Mouse (Mus musculus) Muller cell, postnatal 12 days (primary cell): ENCODE measurements around the gene Lrrc36.

Source experiments
- DNase-seq: peaks from one replicate; pipeline ENCODE4 v3.0.0-alpha.2; 2015; ENCODE audit errors: inconsistent ontology term

The Lrrc36 gene

DNA sequence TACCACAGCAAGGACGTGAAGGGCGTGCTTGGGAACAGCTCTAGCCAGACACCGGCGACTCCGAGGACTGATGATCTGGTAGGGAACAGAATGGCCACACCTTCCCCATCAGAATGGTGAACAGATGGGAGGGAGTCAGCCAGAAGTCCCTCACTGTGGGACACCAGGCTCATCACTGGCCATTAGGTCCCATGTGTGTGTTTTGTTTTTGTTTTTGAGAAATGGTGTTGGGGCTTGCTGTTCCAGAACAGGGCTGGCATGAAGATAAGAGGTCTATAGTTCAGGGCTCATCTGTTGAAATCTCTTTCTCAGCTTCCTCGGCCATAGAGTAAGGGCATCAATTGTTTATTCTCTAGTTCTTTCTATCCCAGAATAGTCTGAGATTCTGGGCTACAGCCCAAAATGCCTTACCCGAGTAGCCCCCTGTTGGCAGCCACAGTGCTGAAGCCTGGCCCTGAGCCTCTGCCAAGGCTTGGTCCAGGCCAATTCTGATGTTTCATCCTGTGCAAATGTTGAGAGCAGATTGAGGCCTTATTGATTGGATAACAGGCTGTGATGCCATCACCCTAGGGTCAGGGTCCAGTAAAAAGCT is 53.4 kb downstream of the Lrrc36 start:
- DNase-seq, result peak; percentile 90

DNA sequence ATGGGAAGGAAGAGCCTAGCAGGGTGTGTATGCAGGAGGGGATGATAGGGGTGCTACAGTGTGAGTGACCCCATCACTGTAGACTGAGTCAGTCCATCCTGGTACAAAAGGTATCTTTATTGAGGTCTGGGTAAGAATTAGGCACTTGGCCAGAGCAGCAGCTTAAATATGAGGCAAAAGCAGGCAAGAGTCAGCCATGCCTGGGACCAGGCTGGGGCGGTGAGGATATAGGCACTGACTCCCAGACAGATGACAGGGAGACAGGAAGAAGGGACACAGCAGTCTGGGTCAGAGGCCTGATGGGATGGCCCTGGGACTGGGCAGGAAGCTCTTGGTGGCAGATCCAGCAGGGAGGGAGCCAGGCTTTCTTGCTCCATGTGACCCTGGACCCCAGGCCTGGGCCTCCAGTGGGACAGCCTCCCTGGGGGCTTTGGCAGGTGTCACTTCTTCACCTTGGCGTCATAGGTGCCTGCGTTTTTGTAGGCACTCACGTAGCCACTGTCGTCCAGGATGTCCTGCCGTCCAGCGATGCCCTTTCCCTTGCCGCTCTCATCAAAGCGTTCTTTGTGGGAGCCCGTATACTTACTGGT is 54.1 kb downstream of the Lrrc36 start:
- no peak for DNase-seq

DNA sequence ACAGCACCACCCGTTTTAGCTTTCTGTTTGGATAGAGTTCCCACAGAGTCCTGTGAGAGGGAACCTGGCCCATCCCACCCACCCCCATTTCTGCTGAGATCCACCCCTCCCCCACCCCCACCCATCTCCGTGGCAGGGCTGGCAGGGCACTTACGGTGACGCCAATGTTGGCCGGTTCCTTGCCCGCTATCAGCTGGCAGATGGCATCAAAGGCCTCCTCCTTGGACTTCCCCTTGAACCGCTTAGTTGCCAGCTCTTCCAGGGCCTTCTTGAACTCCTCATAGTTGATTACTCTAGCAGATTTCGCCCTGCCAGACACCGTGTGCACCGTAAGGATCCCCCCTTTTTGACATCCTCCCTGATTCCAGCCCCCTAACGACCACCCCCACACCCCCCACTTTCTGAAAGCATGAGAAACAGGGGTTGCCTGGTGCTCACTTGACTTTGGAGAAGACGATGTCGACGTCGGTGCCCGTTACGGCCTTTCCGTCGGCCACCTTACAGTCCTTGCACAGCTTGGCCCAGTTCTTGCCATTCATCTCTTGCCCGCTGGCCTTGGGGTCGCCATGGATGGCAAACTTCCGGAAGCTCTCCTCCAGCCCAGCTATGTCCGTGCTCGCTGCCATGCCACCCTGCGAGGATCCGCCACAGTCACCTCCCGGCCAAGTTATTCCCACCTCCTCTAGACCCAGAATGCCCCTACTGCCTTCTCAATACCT is 54.8 kb downstream of the Lrrc36 start:
- DNase-seq, result no peak

DNA sequence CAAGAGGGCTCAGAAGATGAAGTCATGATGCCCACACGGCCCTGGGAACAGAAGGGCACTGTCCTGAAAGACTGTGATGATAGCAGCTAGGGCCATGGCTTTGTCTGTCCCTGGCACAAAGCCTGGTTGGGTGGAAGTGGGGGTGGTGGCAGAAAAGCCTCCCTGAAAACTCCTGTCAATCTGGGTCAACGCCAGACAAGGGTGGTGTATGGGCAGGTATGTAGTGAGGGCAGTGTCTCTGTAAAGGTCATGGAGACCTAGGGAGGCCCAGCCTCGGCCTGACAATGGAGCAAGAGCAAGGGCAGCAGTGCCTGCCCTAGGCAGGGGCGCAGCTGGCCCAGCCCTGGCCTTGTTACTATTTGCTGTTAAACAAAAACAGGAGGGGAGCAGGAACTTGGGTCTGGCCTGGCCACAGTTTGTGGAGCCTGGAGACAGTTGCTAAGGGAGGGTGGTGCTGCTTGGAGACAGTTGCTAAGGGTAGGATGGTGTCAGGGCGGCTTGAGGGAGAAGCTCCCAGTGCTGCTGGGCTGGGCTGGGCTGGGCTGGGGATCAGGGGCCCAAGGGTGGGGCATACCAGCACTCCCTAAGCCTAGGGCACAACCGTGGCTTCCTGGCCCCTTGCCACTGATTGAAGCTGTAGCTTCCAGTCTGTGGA is 55.8 kb downstream of the Lrrc36 start:
- DNase-seq, result peak; percentile 87

DNA sequence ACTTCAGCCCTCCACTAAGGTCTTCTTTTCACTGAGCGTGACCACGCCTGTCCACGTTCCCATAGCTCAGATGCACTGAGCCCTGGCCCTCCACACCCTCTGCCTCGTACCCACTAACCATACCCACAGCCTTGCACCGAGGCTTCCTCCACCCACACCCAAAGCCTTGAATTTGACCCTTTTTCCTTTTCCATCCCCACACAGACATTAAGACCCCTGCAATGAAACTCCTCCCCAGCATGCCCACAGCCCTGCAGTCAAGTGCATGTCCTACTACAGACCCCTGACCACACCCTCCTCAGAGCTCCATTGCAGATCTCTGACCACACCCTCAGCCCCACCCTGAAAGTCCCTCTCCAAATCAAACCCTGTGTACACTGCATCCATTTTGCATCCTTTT is 56.4 kb downstream of the Lrrc36 start:
- no peak for DNase-seq

DNA sequence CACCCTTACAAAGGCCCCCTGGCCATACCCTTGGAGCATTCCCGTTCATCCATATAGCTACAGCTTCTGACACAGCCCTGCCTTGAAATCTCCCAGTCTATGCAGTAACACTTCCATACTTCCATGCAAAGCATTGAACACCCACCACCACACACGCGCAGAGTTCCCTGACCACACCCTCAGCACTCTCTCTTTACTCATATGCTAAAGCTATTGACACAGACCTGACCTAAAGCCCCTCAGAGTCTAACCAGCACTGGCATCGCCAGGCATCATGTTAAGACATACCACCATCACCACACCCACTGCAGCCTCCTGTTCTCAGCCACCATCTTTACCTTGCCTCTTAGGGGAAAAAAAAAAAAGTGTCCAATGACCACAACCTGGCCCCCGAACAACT is 56.9 kb downstream of the Lrrc36 start:
- DNase-seq, result no peak

DNA sequence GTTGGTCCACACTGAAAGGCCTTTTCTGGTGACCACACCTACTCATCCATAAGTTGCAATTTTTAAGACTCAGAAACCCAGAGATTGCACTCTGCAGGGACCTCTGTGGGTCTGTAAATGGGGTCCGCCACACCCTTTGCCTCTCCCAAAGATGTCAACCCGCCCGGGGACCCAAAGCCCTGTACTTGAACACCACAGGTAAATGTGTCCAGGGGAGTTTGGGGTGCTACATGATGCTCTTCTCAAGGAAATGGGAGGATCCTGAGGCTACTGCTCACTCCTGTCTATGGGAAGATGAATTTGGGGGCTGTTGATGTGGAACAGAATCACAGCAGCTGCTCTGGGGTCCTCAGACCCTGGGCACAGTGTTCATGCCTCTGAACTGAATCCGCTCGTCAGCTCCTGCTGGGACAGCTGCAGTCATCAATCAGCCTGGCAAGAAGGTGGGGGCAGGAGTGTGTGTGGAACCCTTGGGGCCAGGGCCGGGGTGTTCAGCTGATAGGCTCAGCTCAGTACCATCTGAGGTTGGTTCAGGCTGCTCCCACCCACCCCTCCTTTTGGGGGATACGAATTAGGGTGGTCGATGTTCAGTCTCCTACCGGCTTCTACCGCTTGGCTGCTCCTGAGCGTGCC is 57.4 kb downstream of the Lrrc36 start:
- DNase-seq, result no peak

DNA sequence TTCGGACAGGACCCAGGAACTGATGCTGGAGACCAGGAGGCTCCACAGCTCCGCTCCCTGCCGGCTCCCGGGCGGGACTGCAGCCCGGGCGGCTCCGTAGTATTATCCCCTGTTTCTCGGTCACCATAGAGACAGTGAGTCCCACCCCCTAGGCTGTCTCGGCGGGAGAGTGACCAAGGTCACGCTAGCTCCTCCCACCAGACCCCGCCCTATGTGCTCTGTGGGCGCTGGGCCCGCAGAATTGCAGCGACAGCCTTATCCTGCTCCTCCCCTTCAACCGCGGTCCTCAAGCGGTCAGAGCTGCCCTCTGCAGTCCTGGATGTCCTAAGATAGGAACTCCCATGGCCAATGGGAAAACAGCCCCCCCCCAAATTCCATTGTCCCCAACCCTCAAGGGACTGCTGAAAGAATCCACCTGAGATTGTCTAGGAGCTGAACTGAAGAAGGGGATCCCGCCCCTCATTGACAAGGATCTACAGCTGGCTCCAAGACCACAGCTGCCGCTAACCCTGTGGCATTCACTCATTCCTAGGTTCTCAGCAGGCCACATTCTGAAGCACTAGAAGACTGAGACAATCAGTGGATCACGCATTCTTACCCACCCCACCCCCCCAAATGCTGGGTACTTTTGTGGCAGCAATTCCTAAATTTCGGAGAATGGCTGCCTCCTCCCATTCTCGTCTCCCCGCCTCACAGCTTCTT is 58.1 kb downstream of the Lrrc36 start, which contains the start of gene Tppp3:
Gene Tppp3 (minus strand): TSS at position 213 of the 702 bp plus-strand sequence.
- DNase-seq, result peak; percentile 97

GRCm38 (mm10) chr8:105472414-105472932 is 59.1 kb downstream of the Lrrc36 start:
- DNase-seq, result no peak

DNA sequence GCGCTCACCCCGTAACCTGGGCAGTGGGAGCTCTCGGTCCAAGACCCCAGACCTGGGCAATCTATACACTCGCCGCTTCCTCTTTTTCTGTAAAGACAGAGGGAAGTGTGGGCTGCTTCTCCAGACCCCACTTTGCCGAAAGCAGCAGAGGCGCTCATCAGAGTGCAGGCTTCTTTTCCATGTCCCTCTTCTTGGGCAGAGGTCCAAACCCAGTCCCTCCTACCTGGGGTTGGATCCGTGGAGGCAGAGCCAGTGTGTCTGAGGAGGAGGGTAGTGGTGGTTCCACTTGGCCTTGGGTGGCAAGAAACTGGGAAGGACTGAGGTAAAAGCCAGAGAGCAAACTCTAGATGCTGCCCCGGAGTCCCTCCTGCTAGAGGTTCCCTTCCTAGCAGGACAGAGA is 59.6 kb downstream of the Lrrc36 start:
- DNase-seq, result no peak

DNA sequence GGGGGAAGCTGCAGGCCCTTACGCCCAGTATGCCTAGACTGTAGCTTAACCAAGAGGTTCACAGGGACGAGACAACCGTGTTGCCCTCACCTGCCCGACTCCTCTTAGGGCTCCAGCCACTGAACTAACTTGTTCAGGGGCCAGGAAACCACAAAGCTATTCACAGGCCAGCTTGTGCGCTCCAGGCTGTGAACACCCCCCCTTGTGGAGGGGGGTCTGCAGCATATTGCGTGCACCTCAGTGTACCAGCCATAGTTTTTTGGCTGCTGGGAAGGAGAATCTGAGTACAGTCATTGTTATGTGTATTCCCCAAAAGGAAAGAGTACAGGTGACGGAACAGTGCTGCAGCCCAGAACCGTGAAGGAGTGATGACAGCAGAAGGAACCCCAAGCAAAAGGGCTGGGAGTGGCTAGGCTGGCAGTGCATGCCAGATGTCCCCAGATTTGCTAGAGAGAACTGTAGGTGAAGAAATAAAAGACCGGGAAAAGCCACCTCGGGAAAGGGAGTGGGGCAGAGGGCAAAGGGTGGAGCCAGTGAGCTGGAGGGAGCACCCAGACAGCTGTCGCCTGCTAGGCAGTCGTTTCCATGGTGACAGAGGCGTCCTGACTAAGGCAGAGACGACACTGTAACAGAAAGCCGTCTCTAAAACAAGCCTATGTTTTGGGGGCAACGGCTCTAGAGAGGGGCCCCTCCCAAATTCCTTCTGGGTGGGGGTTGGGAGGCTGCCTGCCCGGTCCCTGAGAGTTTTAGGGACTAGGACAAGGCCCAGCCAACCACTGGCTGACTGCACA is 60.6 kb downstream of the Lrrc36 start:
- peak; percentile 58 for DNase-seq

DNA sequence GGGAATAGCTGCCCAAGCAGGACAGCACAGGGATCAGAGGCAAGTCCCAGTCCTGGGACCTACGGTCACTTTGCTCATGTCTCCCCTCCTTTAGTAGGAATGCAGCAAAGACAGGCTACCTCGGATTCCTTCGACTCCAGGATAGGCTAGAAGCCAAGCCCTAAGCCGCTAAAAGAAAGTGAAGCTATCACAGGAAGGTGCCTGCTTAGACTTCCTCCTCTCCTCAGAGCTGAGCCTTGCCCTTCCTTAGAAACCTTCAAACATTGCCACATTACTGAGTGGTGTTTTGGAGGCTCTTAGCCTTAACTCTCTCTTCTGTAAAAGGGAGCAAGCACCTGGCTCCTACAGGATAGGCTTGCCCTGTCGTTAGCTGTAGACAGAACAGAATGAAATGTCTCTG is 61.3 kb downstream of the Lrrc36 start:
- DNase-seq, result no peak

GRCm38 (mm10) chr8:105475254-105475653 is 61.9 kb downstream of the Lrrc36 start:
- DNase-seq, result no peak

DNA sequence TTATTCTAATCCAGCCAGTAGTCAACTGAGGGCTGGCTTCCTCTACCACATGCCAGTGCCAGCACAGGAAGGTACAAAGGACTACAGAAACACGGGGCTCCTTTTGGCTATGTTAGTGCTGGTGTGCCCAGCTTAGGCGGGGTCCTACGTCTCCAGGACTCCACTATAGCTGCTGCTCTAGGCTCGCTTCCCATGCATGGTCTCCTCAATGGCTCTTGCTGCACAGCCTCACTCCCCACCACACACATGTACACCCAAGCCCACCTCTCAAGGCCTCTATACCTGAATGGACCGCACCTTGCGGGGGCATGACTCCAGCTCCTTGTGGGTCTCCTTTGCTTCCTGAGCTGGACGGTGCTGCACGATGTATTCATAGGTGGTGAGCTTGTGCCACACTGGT is 62.4 kb downstream of the Lrrc36 start:
- no peak for DNase-seq

GRCm38 (mm10) chr8:105476161-105476560 is 62.8 kb downstream of the Lrrc36 start:
- DNase-seq, result no peak

GRCm38 (mm10) chr8:105476628-105477413 is 63.5 kb downstream of the Lrrc36 start:
- DNase-seq, result no peak

- DNase-seq, result no peak
Observed at GRCm38 (mm10) chr8:105477792-105478191, 64.4 kb downstream of the Lrrc36 start.

DNA sequence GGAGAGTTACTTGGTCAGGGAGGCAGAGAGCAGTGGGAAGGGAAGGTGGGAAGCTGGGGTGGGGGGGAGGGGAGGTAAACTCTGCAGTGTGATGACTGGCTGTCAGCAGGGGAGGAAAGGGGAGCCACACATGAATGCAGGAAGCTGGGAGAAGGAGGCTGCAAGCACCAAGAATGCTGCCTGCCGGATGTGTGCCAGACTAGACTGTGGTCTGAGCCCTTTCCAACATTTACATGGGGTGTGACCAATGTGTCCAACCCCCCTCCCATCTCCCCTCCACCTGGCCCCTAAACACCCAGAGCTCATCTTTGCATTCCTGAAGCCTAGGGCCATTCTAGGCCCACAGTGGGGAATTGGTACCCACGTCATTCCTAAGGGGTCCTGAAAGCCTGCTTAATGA is 67.6 kb downstream of the Lrrc36 start:
- DNase-seq, result peak; percentile 56

DNA sequence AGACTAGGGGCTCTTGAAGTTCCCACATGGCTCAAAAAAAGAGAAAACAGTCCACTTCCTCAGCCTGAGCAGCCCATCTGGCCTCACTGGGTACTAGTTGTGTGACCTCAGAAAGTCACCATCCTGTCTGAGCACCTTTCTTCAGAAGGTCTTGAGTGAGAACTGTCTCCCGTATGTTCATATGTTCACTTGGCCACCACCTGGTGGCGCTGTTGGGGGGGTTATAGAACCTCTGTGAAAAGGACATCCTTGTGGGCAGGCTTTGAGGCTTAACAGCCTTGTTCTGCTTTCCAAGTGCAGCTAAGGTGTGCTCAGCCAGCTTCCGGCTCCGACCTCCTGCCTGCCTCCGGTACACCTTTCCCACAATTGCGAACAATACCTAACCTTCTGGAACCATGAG is 68.1 kb downstream of the Lrrc36 start:
- DNase-seq, result no peak

- DNase-seq, result no peak
Observed at GRCm38 (mm10) chr8:105482123-105482522, 68.8 kb downstream of the Lrrc36 start.
